Mouse (Mus musculus): ENCODE results near the gene Slc8a1. TPM values are rescaled to one million over a fixed set of nuclear protein-coding genes. Genes with fewer than 3 reads are reported as not detected.

Slc8a1 gene
- polyA plus RNA-seq, 1 experiment from 2014 or later, result 8.1 TPM

- Histone ChIP-seq H3K9ac (peak overlapping the region; percentile 84), H3K4me1 (ENCODE audit: insufficient read depth) (peaks cover 15% of the 10 kb centered on the region; the same call in 1 of the 2 replicates), H3K27ac (ENCODE audit: low read depth) (peak overlapping the region; percentile 94), H3K36me3 (ENCODE audit: insufficient read depth) (no peaks in the 10 kb centered on the region), H3K27me3 (ENCODE audit: insufficient read depth, low read length) (peaks cover 12% of the 10 kb centered on the region), H3K9me3 (ENCODE audit: low read depth, low read length) (no peaks in the 10 kb centered on the region), H3K4me2 (peak overlapping the region; percentile 92), H3K4me3 (ENCODE audit: low read depth, low read length) (peak overlapping the region; percentile 72)
- under 1% methylated on average over 58 of the region's 84 CpGs for WGBS
- DNase-seq (peak; percentile 81), ATAC-seq (ENCODE audit: insufficient read depth) (peak; percentile 77)
- no peak for TF ChIP-seq CTCF (IDR thresholded peaks at IDR 0.05; ENCODE audit: low read depth)
Measured at GRCm38 (mm10) chr17:81669816-81670691, 68.1 kb downstream of the Slc8a1 start.

GRCm38 (mm10) chr17:81669062-81669815, 68.9 kb downstream of the Slc8a1 start:
- no peaks in the 10 kb centered on the region for H3K9me3 ChIP-seq (ENCODE audit: low read depth, low read length)
- peaks cover 15% of the 10 kb centered on the region; the same call in 1 of the 2 replicates for H3K4me1 ChIP-seq (ENCODE audit: insufficient read depth)
- peak; percentile 80 for DNase-seq
- peak overlapping the region; percentile 72 for H3K4me3 ChIP-seq (ENCODE audit: low read depth, low read length)
- peaks cover 12% of the 10 kb centered on the region for H3K27me3 ChIP-seq (ENCODE audit: insufficient read depth, low read length)
- peak overlapping the region; percentile 84 for H3K9ac ChIP-seq
- 2% methylated on average over 22 of the region's 22 CpGs for WGBS
- no peaks in the 10 kb centered on the region for H3K36me3 ChIP-seq (ENCODE audit: insufficient read depth)
- ATAC-seq (ENCODE audit: insufficient read depth), result peak; percentile 79
- no peak; the same call in 1 of the 2 replicates for TF ChIP-seq CTCF (IDR thresholded peaks at IDR 0.05; ENCODE audit: low read depth)
- H3K27ac ChIP-seq (ENCODE audit: low read depth), result peak overlapping the region; percentile 94
- peak overlapping the region; percentile 92 for H3K4me2 ChIP-seq

GRCm38 (mm10) chr17:81668466-81668865, 69.7 kb downstream of the Slc8a1 start:
- ATAC-seq (ENCODE audit: insufficient read depth) (peak; percentile 2; the same call in 1 of the 2 replicates), DNase-seq (peak; percentile 13)
- 3% methylated on average over 2 of the region's 2 CpGs for WGBS
- Histone ChIP-seq H3K4me1 (ENCODE audit: insufficient read depth) (peaks cover 15% of the 10 kb centered on the region; the same call in 1 of the 2 replicates), H3K9ac (peak overlapping the region; percentile 84), H3K4me3 (ENCODE audit: low read depth, low read length) (peak overlapping the region; percentile 72), H3K36me3 (ENCODE audit: insufficient read depth) (no peaks in the 10 kb centered on the region), H3K27me3 (ENCODE audit: insufficient read depth, low read length) (peaks cover 12% of the 10 kb centered on the region), H3K27ac (ENCODE audit: low read depth) (peak overlapping the region; percentile 12; the same call in 1 of the 2 replicates), H3K9me3 (ENCODE audit: low read depth, low read length) (no peaks in the 10 kb centered on the region), H3K4me2 (peak overlapping the region; percentile 92)
- TF ChIP-seq CTCF (IDR thresholded peaks at IDR 0.05; ENCODE audit: low read depth), result no peak

- ATAC-seq (ENCODE audit: insufficient read depth) (no peak), DNase-seq (peak; percentile 13)
- WGBS, result 47% methylated on average over 2 of the region's 2 CpGs
- H3K9me3 ChIP-seq (ENCODE audit: low read depth, low read length), result no peaks in the 10 kb centered on the region
- peaks cover 12% of the 10 kb centered on the region for H3K27me3 ChIP-seq (ENCODE audit: insufficient read depth, low read length)
- H3K4me2 ChIP-seq, result peak overlapping the region; percentile 92
- no peak for TF ChIP-seq CTCF (IDR thresholded peaks at IDR 0.05; ENCODE audit: low read depth)
- peaks cover 15% of the 10 kb centered on the region; the same call in 1 of the 2 replicates for H3K4me1 ChIP-seq (ENCODE audit: insufficient read depth)
- no peak overlapping the region; the same call in 1 of the 2 replicates for H3K4me3 ChIP-seq (ENCODE audit: low read depth, low read length)
- no peaks in the 10 kb centered on the region for H3K36me3 ChIP-seq (ENCODE audit: insufficient read depth)
- H3K9ac ChIP-seq, result no peak overlapping the region
- no peak overlapping the region for H3K27ac ChIP-seq (ENCODE audit: low read depth)
Measured at GRCm38 (mm10) chr17:81667935-81668334, 70.2 kb downstream of the Slc8a1 start.

GRCm38 (mm10) chr17:81666551-81666950, 71.6 kb downstream of the Slc8a1 start:
- Histone ChIP-seq H3K36me3 (ENCODE audit: insufficient read depth) (no peaks in the 10 kb centered on the region), H3K9ac (no peak overlapping the region)
- 46% methylated on average over 2 of the region's 2 CpGs for WGBS

GRCm38 (mm10) chr17:81664916-81665315, 73.3 kb downstream of the Slc8a1 start:
- Histone ChIP-seq H3K9me3 (ENCODE audit: low read depth, low read length) (no peaks in the 10 kb centered on the region), H3K4me2 (no peak overlapping the region), H3K4me3 (ENCODE audit: low read depth, low read length) (no peak overlapping the region), H3K36me3 (ENCODE audit: insufficient read depth) (no peaks in the 10 kb centered on the region), H3K27me3 (ENCODE audit: insufficient read depth, low read length) (no peaks in the 10 kb centered on the region), H3K27ac (ENCODE audit: low read depth) (no peak overlapping the region), H3K9ac (no peak overlapping the region), H3K4me1 (ENCODE audit: insufficient read depth) (peaks cover 15% of the 10 kb centered on the region; the same call in 1 of the 2 replicates)
- no peak for DNase-seq
- 69% methylated on average over 4 of the region's 4 CpGs for WGBS
- ATAC-seq (ENCODE audit: insufficient read depth), result no peak
- no peak for TF ChIP-seq CTCF (IDR thresholded peaks at IDR 0.05; ENCODE audit: low read depth)

More at GRCm38 (mm10) chr17:81666551-81666950, 71.6 kb downstream of the Slc8a1 start:
- DNase-seq (peak; percentile 82), ATAC-seq (ENCODE audit: insufficient read depth) (no peak)
- TF ChIP-seq CTCF (IDR thresholded peaks at IDR 0.05; ENCODE audit: low read depth), result peak; percentile 74
- Histone ChIP-seq H3K27me3 (ENCODE audit: insufficient read depth, low read length) (no peaks in the 10 kb centered on the region), H3K4me1 (ENCODE audit: insufficient read depth) (peaks cover 15% of the 10 kb centered on the region; the same call in 1 of the 2 replicates), H3K27ac (ENCODE audit: low read depth) (no peak overlapping the region), H3K9me3 (ENCODE audit: low read depth, low read length) (no peaks in the 10 kb centered on the region), H3K4me2 (no peak overlapping the region), H3K4me3 (ENCODE audit: low read depth, low read length) (no peak overlapping the region)

All from lung, embryonic 14.5 days (tissue).